20 mouse cellular contexts compared by ENCODE assay signal in the genomic region with DNA sequence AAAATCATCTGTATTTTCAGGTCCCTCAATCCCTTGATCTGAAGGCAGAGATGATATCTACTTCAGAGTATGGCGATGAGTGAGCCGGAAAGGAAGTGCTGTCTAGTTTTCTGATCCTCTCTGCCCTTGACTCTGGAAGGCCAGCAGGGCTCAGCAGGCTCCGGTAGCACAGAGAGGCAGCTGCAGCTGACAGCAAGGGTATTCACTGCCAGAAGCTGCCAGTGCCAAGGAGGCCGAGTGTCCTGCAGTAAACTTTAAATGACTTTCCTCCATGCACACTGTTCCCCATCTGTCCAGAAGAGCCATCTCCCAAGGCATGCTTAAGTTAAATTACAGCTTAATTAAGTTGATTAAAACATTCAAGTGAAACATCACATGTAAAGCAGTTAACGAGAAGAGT. TPM values are rescaled to one million over a fixed set of nuclear protein-coding genes. Genes with fewer than 3 reads are reported as not detected.
A peak's percentile ranks its signal among the peaks of the same experiment; 100 is the strongest.
DNase-seq lines count a peak whose midpoint lies in the region; ATAC-seq and TF ChIP-seq lines count a peak whose summit lies in the region.
"Had no signal": no experiment of that assay in that cellular context is flagged by ENCODE, and none has a peak within 500 bp of the region (broad histone marks: within the 10 kb centered on the region; RNA-seq: fewer than 3 reads in every experiment).

No protein-coding gene starts in this region.

- H3K27me3 ChIP-seq in cerebellum, adult 2 months (ENCODE audit: control insufficient read depth, insufficient read depth, low read length): no peaks in the 10 kb centered on the region
- no peaks in the 10 kb centered on the region for H3K27me3 ChIP-seq in hindbrain, embryonic 15.5 days
- no peaks in the 10 kb centered on the region for H3K27me3 ChIP-seq in hindbrain, embryonic 12.5 days
- H3K27me3 ChIP-seq: forebrain, embryonic 15.5 days; megakaryocyte, embryonic 14.5 days; midbrain, embryonic 15.5 days had no signal

- WGBS in cerebellum, adult 2 months: 43% methylated on average over 5 of the region's 5 CpGs
- whole genome bisulfite sequencing in hindbrain, embryonic 15.5 days: 59% methylated on average over 5 of the region's 5 CpGs
- 72% methylated on average over 5 of the region's 5 CpGs for WGBS in hindbrain, embryonic 12.5 days
- WGBS in lung, adult 2 months: 59% methylated on average over 5 of the region's 5 CpGs

- H3K9ac ChIP-seq in hindbrain, embryonic 15.5 days: no peak overlapping the region
- H3K9ac ChIP-seq in hindbrain, embryonic 12.5 days: no peak overlapping the region
- H3K9ac ChIP-seq: forebrain, embryonic 15.5 days; midbrain, embryonic 15.5 days had no signal

- H3K27ac ChIP-seq in cerebellum, adult 2 months (ENCODE audit: insufficient read depth, low read length): no peak overlapping the region; the same call in 1 of the 2 replicates
- H3K27ac ChIP-seq in hindbrain, embryonic 15.5 days (replicated peaks): no peak overlapping the region
- H3K27ac ChIP-seq in hindbrain, embryonic 12.5 days: no peak overlapping the region
- H3K27ac ChIP-seq: forebrain, embryonic 15.5 days; midbrain, embryonic 15.5 days had no signal

- H3K4me2 ChIP-seq in hindbrain, embryonic 15.5 days: no peak overlapping the region
- H3K4me2 ChIP-seq in hindbrain, embryonic 12.5 days (replicated peaks): no peak overlapping the region
- H3K4me2 ChIP-seq: forebrain, embryonic 15.5 days; heart, embryonic 11.5 days; liver, embryonic 11.5 days; midbrain, embryonic 15.5 days had no signal

- H3K36me3 ChIP-seq in hindbrain, embryonic 15.5 days: no peaks in the 10 kb centered on the region
- no peaks in the 10 kb centered on the region for H3K36me3 ChIP-seq in hindbrain, embryonic 12.5 days
- H3K36me3 ChIP-seq: forebrain, embryonic 15.5 days; midbrain, embryonic 15.5 days had no signal

- H3K9me3 ChIP-seq in hindbrain, embryonic 15.5 days: no peaks in the 10 kb centered on the region
- H3K9me3 ChIP-seq in hindbrain, embryonic 12.5 days (replicated peaks): 0 out of 2 replicates have a peak, but pooled peaks cover 1% of the 10 kb centered on the region
- H3K9me3 ChIP-seq: forebrain, embryonic 15.5 days; megakaryocyte, embryonic 14.5 days; midbrain, embryonic 15.5 days had no signal

- no peak for TF ChIP-seq POLR2A in cerebellum, adult 2 months (IDR thresholded peaks at IDR 0.05; ENCODE audit: borderline replicate concordance, insufficient read depth, low read length)
- no peak for TF ChIP-seq POLR2A in lung, adult 2 months (IDR thresholded peaks at IDR 0.05; ENCODE audit: borderline replicate concordance, extremely low read depth, low read depth, low read length)

- ATAC-seq in hindbrain, embryonic 15.5 days (ENCODE audit: low FRiP score, low read depth): 0 out of 2 replicates have a peak, but pooled peaks have one; percentile 48
- no peak for ATAC-seq in hindbrain, embryonic 12.5 days (ENCODE audit: low FRiP score)
- ATAC-seq: forebrain, embryonic 15.5 days; inflammation-experienced regulatory T-cells, adult 6 months; midbrain, embryonic 15.5 days had no signal

- no peak overlapping the region for H3K4me3 ChIP-seq in cerebellum, adult 2 months (replicated peaks; ENCODE audit: insufficient read depth, low read depth, low read length)
- no peak overlapping the region for H3K4me3 ChIP-seq in hindbrain, embryonic 15.5 days
- H3K4me3 ChIP-seq in hindbrain, embryonic 12.5 days: no peak overlapping the region
- no peak overlapping the region for H3K4me3 ChIP-seq in lung, adult 2 months (replicated peaks; ENCODE audit: extremely low read depth, low read depth, low read length)
- H3K4me3 ChIP-seq: forebrain, embryonic 15.5 days; left cerebral cortex, adult 2 months; megakaryocyte, embryonic 14.5 days; midbrain, embryonic 15.5 days had no signal

- H3K4me1 ChIP-seq in cerebellum, adult 2 months (ENCODE audit: control insufficient read depth, insufficient read depth, low read length): no peaks in the 10 kb centered on the region; the same call in 1 of the 2 replicates
- no peaks in the 10 kb centered on the region for H3K4me1 ChIP-seq in hindbrain, embryonic 15.5 days (replicated peaks)
- no peaks in the 10 kb centered on the region for H3K4me1 ChIP-seq in hindbrain, embryonic 12.5 days
- no peaks in the 10 kb centered on the region for H3K4me1 ChIP-seq in lung, adult 2 months (ENCODE audit: control insufficient read depth, insufficient read depth, low read length)
- H3K4me1 ChIP-seq: forebrain, embryonic 15.5 days; megakaryocyte, embryonic 14.5 days; midbrain, embryonic 15.5 days had no signal

- peak; percentile 27 to 50 for DNase-seq in cerebellum, adult 2 months
- DNase-seq in cerebellum, adult 8-10 months: no peak
- DNase-seq in brain, adult 2 months (ENCODE audit: low read depth, low spot score): peak; percentile 79
- DNase-seq in cerebellum, postnatal 14 days: peak; percentile 77 to 81
- DNase-seq in lung, adult 2 months: no peak
- DNase-seq: embryo, embryonic 11 days; kidney, adult 2 months; kidney, postnatal 10 days; lung, adult 18-20 months; thymus, adult 2 months had no signal

- no peak for TF ChIP-seq CTCF in cerebellum, adult 2 months (IDR thresholded peaks at IDR 0.05; ENCODE audit: borderline replicate concordance, insufficient read depth, low read depth, low read length)
- TF ChIP-seq CTCF in lung, adult 2 months (IDR thresholded peaks at IDR 0.05; ENCODE audit: insufficient read depth, low read length): no peak

RNA-seq across cellular contexts. Expression of gene Slc24a2, which starts 12.1 kb away (rescaled TPM):
- 82.1 and 83.2 TPM in 2 replicates for polyA plus RNA-seq in cerebellum, adult 2 months (2012; rRNA removed)
- polyA plus RNA-seq in hindbrain, embryonic 15.5 days (2015; fragmentation: Nextera tagmentation; extraction: Ambion mirVana): 4.2 and 5.2 TPM in 2 replicates
- polyA plus RNA-seq in hindbrain, embryonic 12.5 days (2016; fragmentation: Nextera tagmentation; extraction: Ambion mirVana): 0.57 and 1.1 TPM in 2 replicates
- 0.11 and 0.30 TPM in 2 replicates for polyA plus RNA-seq in lung, adult 2 months (2012; rRNA removed)
- polyA plus RNA-seq: C2C12 had no signal

Comparison
In these comparisons a context has a peak if more than half of its experiments do, and no peak if none do; other contexts are left out.
1. DNase-seq: peak in cerebellum, adult 2 months (2 of 2), brain, adult 2 months (single experiment) and cerebellum, postnatal 14 days (2 of 2); none in cerebellum, adult 8-10 months (single experiment) and lung, adult 2 months (single experiment).
2. RNA of gene Slc24a2, which starts 12.1 kb away (polyA plus RNA-seq): 82.1 to 83.2 TPM in cerebellum, adult 2 months; 4.2 to 5.2 TPM in hindbrain, embryonic 15.5 days, 0.57 to 1.1 TPM in hindbrain, embryonic 12.5 days and 0.11 to 0.30 TPM in lung, adult 2 months; every median in the first group is over 10 times any median in the second.